Mouse (Mus musculus): Measurements from ENCODE around the gene Serpinb7.

DNA sequence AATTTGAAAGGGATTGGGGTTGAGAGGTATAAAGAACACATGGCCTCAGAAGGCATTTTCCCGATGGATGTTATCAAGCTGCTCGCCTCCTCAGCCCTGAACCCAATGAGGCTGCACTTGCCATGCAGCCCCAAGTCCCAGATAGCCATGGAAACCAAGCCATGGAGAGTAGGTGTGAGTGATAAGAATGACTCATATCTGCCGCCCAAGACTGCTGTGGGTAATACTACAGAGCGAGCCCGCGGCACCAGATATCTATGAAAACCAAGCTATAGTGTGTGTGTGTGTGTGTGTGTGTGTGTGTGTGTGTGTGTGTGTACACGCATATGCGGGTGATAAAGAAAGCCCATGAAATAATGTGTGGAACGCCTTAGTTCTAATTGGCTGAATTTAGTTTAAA, 14.9 kb upstream of the Serpinb7 start:
- no peak for TF ChIP-seq HCFC1 (IDR thresholded peaks at IDR 0.05; ENCODE audit: low read depth, low read length)
- no peak for TF ChIP-seq NELFE (IDR thresholded peaks at IDR 0.05; ENCODE audit: low read depth, low read length)
- TF ChIP-seq SIN3A (IDR thresholded peaks at IDR 0.05; ENCODE audit: low read length): no peak
- no peak for TF ChIP-seq CTCF (conservative IDR thresholded peaks at IDR 0.05 in 1 of 2, IDR thresholded peaks at IDR 0.05 in 1 of 2; ENCODE audit: low read depth in 2 of 2, low read length in 2 of 2)
- no peak for TF ChIP-seq TCF12 (IDR thresholded peaks at IDR 0.05; ENCODE audit: low read depth, low read length)
- no peak for TF ChIP-seq ELF1 (IDR thresholded peaks at IDR 0.05; ENCODE audit: low read depth, low read length)
- no peak for TF ChIP-seq MAX (IDR thresholded peaks at IDR 0.05; ENCODE audit: low read length)
- no peak for TF ChIP-seq EP300 (IDR thresholded peaks at IDR 0.05; ENCODE audit: low read length)
- TF ChIP-seq RAD21 (IDR thresholded peaks at IDR 0.05; ENCODE audit: low read depth, low read length): no peak
- no peak for TF ChIP-seq MAZ (IDR thresholded peaks at IDR 0.05; ENCODE audit: low read depth, low read length)

Measured in CH12.LX (cell line).